Mouse (Mus musculus) spleen, postnatal 36 days (tissue): Measurements from ENCODE around the gene Cldn15.
"Not testable (repeated sequence)": the region's sequence is repeated elsewhere in the genome, so short reads cannot be mapped to it uniquely, and the experiment has no call there.

Source experiments
- DNase-seq, 2 experiments: peaks; one replicate each; pipeline ENCODE4 v3.0.0; 2022; ENCODE audit warnings: low spot score in 2 of 2, mixed read lengths in 1 of 2

The Cldn15 gene

DNA sequence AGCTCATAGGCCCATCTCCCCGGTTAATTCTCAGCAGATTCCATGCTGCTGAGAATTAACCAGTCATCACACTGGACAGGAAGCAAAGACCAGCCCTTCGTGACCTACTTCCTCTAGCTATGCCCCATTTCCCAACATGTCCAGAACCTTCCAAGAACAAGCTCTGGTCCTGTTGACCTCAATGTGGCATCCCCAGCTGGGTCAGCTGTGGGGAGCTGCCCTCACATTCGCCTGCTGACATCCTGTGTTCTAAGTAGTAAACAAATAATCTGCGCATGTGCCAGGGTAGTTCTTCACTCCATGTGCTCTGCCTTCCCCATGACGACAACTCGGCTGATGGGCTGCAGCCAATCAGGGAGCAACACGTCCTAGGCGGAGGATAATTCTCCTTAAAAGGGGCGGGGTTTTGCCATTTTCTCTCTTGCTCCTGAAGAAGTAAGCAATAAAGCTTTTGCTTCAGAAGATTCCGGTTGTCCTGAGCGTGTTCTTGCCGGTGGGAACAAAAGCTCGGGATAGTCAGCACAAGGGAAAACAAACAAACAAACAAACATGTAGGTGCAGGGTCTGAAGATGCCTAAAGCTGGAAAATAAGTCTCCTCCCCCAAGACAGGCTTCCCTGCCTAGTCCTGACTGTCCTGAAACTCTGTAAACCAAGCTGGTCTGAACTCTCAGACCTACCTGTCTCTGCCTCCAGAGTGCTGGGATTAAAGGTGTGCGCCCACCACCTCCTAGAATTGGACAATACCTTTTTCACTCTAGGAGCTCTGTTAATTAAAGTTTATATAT is 16.7 kb upstream of the Cldn15 start:
- DNase-seq = not testable (repeated sequence)

DNA sequence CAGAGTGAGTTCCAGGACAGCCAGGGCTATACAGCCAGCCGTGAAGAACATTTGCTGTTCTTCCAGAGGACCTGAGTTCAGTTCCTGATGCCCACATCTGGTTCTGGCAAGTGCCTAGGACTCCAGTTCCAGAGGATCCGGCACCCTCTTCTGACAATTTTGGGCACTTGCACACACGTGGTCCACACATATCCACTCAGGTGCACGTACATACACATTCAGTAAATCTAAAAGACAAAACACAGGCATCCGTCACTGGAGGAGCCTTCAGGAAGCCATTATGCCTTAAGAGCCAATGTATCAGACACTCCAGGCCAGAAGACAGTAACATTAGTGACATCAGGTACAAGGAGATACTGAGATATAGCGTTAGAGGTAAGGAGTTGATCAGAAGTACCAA is 15.9 kb upstream of the Cldn15 start:
- no peak for DNase-seq

DNA sequence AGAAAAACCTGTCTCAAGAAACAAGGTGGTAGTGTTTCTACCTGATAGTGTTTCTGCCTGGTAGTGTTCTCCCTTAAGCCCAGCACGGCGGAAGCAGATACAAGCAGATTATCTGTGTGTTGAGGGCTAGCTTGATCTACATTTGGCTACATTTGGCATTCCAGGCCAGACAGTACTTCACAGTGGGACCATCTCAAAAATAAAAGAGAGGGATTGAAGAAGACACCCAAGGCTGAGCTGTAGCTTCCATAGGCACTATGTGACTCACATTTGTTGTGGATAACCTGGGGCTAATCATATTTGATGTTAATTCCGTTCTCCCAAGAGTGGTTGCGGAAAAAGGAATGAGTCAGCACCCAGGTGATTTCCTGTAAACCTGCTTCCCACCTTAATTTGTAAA is 14.3 kb upstream of the Cldn15 start:
- DNase-seq = no peak

DNA sequence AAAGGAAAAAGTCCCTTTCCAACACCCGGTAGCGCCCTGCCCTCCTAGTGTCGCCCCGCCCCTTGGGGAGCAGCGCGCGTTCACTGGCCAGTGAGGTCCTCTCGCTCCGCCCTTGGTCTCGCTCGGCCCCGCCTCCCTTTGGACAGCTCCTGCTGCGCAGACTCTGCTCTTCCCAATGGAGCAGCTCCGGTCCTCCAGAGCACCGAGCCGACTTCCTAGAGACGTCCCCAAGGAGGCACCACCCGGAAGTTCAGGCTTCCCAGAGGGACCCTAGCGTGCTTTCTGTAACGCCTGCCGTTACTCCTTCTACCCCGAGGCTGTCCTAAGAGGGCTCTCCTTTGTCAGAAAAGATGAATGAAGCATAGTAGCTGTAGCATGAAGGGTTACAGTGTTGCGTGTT is 13.4 kb upstream of the Cldn15 start, which contains the start of gene Fis1:
TSS of gene Fis1 (plus strand) at position 261 of the 400 bp plus-strand sequence.
- peak; percentile 80 to 86 for DNase-seq

DNA sequence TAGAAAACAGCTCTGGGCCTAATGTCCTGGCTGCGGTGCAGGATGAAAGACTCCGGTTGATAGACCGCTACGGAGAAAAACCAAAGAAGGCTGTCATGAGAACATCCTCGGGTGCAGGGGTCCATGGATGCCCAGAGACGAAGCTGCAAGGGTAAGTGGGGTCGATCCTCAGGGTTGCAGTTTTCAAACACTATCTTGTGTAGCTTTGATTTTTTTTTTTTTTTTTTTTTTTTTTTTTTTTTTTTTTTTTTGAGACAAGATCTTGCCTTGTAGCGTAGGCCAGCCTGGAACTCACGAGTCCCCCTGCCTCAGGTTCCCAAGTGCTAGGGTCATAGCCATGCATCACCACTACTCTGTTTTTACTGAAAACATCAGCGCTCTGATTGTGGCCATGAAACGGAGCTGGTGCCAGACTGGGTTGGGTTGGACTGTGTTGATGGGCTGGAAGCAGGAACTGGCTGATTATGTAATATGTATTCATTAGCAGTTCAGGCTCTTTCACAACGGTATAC is 12.9 kb upstream of the Cldn15 start:
- no peak for DNase-seq

DNA sequence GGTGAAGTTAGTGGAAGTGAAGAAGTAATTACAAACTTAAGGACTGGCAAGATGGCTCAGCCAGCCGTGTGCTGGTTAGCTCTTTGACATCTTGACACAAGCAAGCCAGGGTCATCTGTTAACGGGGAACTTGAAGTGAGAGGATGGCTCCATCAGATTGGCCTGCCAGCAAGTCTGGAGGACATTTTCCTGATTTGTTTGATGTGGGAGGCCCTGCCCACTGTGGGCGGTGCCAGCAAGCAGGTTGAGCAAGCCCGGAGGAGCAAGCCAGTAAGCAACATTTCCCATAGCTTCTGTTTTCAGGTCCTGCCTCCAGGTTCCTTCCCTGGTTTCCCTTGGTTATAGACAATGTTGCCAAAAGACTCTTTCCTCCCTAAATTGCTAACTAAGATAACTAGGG is 10.8 kb upstream of the Cldn15 start:
- no peak for DNase-seq

DNA sequence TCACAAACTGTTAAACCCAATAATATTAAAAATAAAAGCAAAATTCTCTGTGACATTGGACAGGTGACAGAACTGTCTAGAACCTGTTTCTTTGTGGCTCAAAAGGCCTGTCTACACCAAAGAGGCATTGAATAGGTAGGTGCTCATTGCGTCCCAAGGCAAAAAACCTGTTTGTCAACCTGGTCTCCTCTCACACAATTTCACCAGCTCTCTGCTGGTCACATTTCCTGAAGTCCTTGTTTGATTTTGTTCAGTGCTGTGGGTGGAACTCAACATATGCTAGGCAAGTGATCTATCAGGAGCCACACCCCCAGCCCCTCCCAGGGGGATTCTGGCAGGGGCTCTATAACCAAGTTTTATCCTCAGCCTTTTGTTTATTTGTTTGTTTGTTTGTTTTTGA is 9.2 kb upstream of the Cldn15 start:
- no peak for DNase-seq

DNA sequence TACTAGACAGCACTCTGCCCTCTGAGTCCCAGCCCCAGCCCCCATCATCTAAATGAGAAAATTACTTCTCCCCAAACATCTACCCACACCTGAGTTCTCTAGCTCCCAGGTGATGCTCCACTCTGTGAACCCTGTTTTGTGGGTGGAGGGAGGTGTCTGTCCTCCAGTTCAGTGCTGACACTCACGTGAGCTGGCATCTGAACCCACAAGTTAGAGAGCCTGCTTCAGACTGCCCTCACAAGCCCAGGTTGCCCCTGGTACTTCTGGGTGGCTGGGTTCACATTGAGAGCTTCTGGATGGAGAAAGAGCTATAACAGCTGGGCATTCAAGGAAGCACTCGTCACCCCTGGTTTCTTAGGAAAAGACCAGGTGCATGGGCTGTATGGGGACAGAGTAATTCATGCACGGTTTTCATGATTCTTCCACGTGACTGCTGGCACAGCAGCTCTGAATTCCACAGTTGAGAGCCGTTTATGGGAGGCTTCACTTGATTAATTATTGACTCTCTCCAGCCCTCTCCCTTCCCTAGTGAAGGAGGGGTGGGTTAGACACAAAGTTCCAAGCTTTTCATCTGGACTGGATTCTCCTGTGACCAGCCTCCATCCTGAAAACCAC is 7.3 kb upstream of the Cldn15 start:
- no peak for DNase-seq

DNA sequence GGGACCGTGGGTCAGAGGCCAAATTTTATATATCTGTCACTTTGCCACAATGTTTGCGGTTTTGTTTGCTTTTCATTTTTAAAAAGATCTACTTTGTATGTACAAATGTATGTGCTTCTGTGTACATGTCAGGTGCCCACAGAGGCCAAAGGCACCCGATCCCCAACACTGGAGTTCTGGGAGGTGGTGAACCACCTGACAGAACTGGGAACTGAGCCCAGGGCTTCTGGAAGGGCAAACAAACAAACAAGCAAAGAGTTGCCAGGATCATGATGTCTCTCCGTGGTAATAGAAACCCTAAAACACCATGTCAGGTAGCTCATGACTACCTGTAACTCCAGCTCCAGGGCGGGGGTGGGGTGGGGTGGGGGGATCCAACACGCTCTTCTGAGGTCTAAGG is 6.4 kb upstream of the Cldn15 start:
- DNase-seq = no peak

DNA sequence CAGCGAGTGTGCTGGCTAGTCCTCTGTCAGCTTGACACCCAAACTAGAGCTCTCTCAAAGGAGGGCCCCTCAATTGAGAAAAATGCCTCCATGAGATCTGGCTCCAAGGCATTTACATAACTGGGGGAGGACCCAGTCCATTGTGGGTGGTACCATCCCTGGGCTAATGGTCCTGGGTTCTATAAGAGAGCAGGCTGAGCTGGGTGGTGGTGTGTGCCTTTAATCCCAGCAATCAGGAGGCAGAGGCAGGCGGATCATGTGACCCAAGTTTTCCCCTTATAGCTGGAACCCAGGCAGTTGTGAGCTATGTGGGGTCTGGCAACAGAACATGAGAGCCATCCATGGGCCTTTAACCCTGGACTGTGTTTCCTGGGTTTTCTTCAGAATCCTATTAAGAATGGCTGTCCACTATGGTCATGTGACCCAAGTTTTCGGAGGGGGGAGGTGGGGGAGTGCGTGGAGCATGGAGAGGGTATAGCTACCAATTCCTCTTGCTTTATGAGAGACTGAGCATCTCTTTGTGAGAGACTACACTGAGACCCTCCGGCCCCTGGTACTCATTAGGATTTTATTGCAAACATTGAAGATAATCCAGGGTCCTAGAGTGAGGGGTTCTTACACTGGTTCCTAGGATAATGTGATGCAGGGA is 5.0 kb upstream of the Cldn15 start:
- DNase-seq = no peak

DNA sequence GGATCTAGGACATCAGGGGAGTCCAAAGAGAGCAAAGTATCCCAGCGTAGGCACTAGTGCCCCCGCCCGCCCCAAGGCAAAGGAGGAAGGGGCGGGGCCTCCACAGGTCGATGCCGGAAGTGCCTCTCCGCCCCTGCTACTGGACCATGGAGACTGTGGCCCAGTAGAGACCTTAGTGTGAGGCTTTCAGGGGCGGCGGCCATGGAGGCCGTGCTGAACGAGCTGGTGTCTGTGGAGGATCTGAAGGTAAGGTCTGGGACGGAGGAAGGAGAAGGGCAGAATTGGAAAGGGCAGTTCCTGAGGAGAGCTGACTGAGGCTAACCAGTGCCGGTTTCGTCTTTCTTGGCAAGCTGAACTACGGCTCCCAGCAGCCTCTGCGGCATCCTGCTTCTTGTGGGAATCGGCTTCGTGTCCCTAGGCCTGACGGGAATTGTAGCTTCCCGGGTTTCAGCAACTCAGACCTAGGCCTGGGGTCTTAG is 4.4 kb upstream of the Cldn15 start:
- peak; percentile 87 to 90 for DNase-seq

DNA sequence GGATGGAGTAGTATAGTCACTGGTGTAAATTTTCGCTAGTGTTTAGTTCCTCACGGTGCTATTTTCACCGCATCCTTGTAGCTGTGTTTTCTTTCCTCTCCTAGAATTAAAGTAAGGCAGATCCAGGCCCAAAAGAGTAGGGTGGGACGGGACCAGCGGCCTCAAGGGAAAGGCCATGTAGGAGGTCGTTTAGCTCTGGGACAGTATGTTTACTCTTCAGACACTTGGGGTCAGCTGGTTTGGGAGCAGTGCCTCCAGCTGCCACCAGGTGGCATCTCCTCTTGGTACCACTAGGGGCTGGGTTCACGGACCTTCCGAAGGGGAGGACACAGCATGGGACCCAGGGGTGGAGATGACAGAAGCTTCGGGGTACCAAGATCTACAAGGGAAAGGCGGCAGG is 3.9 kb upstream of the Cldn15 start:
- peak; percentile 73 to 82 for DNase-seq

DNA sequence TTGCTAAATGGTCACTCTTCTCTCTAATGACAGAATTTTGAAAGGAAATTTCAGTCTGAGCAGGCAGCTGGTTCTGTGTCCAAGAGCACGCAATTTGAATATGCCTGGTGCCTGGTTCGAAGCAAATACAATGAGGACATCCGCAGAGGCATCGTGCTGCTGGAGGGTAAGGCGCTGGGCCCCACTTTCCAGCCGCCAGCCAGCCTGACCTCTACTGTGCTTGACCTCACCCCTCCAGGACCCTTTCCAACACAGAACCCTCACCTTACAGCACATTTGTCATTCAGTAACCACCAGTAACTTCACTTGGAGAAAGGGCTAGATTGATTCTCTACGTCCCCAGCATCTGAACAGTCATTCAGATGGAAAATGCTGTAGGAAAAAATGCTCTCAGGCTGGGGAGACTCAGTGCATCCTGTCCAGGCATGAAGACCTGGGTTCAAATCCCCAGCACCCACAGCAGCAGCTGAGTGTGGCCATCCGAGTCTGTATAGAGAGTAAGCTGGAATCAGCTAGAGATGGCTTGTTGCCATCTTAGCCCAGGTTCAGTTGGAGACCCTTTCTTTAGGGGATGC is 3.4 kb upstream of the Cldn15 start:
- no peak for DNase-seq

DNA sequence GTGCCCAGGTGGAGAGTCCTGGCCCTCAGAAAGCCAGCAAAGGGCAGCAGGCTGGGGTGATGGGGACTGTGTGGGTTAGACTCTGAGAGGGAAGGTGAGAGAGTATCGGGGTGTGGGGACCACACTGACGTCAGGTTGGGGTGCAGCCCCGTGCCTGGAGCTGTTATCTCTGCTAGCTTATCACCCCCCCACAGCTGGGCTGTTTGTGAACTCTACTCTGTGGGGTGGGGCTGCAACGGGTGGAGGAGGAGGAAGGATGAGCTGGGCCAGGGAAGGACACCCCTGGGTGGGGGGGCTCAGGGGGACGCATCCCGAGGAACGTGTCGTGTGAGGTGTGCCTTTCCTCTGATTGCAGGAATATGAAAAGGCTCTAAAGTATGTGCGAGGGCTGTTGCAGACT is 1.2 kb upstream of the Cldn15 start:
- DNase-seq = peak; percentile 54 to 70

DNA sequence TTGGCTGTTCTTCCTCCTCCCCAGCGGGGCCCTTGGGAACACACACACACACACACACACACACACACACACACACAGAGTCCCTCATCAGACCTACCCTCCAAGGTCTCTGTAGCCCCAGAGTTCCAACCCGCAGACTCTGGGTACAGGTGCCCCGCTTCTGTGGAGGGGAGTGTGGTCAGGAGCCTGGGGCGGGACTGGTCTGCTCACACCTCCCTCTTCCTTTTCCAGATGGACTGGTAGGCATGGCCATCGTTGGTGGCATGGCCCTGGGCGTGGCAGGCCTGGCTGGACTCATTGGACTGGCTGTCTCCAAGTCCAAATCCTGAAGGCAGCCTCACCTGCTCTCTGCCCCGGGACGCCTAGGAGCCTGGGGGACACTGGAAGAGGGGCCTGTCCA is 730 bp upstream of the Cldn15 start:
- no peak for DNase-seq

DNA sequence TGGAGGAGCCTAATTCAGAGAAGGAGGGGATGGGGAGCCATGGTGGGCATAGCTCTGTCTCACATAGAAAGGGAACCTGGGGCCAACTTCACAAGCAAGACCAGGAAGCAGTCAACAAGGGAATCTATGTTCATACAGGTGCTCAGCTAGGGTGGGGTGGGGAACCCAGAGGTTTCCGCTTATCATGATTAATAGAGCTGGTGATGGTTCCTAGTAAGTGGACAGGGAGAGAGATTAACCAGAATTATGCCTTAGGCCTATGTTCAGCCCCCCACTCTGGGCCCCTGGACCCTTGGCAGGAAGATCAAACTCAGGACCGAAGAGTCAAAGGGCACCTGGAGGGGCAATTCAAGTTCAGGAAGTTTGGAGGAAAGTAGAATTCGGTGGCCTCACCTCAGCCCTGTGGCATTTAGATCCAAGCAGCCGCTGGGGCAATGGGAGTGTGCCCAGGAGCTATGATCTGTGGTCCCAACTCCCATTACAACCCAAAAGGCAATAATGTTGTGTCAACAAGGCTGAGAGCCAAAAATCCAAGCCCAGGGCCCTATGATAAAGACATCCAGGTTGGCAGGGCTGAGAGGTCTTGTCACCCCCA is 542 bp downstream of the Cldn15 start:
- no peak for DNase-seq

DNA sequence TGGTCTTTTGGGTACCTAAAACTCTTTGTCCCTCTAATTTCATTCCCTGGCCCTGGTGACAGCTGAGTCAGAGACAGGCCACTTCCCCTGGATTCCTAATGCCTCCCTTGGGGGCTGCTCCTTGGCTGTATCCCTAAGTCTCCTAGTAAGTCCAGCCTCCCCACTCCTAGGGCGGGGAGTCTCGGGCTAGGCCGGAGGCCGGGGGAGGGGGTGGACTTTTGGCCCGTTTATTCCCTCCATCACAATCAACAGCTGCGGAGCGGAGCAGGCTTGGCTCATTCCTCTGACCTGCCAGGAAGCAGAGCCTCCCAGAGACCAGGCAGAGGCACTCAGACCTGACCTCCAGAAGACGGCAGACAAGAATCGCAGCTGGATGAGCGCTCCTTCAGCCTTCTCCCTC is 1.2 kb downstream of the Cldn15 start:
- no peak for DNase-seq

DNA sequence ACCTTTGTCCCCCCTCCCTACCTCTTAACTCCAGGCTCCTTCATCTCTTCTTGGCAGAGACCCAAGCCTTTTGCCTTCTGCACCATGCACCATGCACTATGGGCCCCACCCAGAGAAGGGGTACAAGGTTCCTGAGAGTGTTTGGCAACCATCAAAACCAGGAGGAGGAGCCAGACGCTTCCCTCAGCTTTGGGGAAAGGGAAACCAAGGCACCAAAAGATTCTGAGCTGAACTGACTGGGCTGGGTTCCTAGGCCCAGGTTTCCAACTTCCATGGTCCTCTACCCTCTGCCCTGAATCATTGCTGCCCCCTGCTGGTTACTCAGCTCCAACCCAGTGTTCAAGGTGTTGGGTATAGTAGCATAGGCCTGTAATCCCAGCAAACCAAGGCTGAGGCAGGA is 4.3 kb downstream of the Cldn15 start:
- peak; percentile 56 to 73 for DNase-seq

DNA sequence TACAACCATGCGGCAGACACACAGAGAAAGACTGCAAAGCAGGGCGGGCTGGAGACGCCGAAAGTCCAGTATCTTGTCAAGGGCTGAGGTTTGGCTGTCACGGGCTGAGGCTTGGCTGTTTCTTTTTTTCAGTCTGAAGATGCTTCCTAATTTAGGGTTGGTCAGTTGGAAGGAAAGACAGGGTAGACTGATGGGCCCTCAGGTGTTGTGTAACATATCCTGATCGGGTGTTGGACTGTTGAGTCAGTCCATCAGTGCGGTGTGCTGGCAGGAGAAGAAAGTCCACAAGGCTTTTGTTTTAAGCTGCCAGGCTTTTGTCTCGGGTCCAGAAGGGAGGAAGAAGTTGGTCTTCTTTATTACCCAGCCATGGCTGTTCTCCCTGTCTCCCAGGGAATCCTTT is 7.3 kb downstream of the Cldn15 start:
- no peak for DNase-seq

DNA sequence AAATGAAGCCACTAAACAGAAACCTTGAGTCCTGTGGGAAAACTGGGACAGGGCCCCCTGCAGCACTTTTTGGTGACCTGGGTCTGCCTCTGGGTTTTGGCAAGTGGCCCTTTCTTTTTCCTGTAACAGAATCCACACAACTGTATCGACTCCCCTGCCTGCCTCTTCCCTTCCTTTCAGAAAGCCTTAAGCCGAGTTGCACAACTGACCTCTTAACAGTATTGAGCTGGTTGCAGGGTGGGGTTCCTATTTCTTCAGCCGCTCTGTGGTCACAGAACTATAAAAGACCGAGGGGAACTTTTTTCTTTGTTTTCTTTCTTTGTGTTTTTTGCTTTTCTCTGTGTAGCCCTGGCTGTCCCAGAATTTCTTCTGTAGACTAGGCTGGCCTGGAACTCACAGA is 11.4 kb downstream of the Cldn15 start:
- DNase-seq = no peak

DNA sequence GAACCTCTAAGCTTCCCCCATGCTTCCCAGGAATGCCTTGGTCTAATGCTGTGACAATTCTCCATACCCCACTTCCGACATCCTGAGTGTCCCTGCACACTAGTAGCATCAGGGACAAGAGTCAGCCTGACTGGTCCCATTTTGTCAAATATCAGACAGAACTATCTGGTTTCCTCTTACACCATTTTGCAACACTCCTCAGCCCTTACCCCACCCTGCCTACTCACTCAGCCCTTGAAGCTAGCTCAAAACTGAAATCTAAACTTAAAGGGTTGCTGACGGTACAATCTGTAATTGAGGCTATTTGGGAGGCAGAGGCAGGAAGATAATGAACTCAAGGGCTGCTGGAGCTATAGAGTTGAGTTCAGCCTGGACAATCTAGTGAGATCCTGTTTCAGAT is 13.3 kb downstream of the Cldn15 start:
- no peak for DNase-seq

DNA sequence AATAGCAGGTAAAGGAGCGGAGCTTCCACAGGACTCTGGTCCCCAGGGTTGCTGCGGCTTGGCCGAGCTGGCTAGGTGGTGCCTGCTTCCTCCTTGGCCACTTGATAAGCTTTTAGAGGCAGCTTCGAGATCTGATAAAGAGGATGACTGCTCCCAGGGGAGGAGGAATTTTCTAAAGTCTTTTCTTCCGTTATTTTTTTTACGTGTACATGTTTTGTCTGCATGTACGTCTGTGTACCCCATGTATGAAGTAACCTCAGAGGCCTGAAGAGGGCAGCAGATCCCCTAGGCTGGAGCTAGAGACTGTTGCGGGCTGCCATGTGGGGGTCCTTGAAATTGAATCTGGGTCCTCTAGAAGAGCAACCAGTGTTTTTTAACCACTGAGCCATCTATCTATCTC is 14.6 kb downstream of the Cldn15 start:
- no peak for DNase-seq
